ENCODE assay signal across 2 mouse cellular contexts in genomic region chr9:59673427-59673826, GRCm38 (mm10).
TF ChIP-seq lines count a peak whose summit lies in the region.

No protein-coding gene starts in this region.

TF ChIP-seq in MEL, 35 proteins besides CTCF, POLR2A, EP300 and RAD21:
- no peak for TF ChIP-seq CHD2 (IDR thresholded peaks at IDR 0.05; ENCODE audit: low read length)
- no peak for TF ChIP-seq ZNF384 (IDR thresholded peaks at IDR 0.05; ENCODE audit: low read depth, low read length)
- TF ChIP-seq MYC (IDR thresholded peaks at IDR 0.05; ENCODE audit: low read depth, low read length), result no peak
- TF ChIP-seq ZC3H11A (IDR thresholded peaks at IDR 0.05; ENCODE audit: low read depth, low read length), result no peak
- TF ChIP-seq MAZ (IDR thresholded peaks at IDR 0.05; ENCODE audit: low read depth, low read length), result no peak
- no peak for TF ChIP-seq E2F4 (IDR thresholded peaks at IDR 0.05; ENCODE audit: borderline replicate concordance, low read depth, low read length)
- TF ChIP-seq ZMIZ1 (IDR thresholded peaks at IDR 0.05; ENCODE audit: low read depth, low read length), result no peak
- TF ChIP-seq MXI1 (IDR thresholded peaks at IDR 0.05; ENCODE audit: low read depth, low read length), result no peak
- TF ChIP-seq TCF12 (IDR thresholded peaks at IDR 0.05; ENCODE audit: low read depth, low read length), result no peak
- no peak for TF ChIP-seq MEF2A (IDR thresholded peaks at IDR 0.05; ENCODE audit: extremely low read depth, insufficient replicate concordance, low read depth, low read length, poor library complexity, severe bottlenecking)
- TF ChIP-seq SIN3A (IDR thresholded peaks at IDR 0.05; ENCODE audit: low read length), result no peak

TF ChIP-seq in myocyte, 11 proteins besides CTCF, POLR2A, EP300 and RAD21:
- TF ChIP-seq SRF (IDR thresholded peaks at IDR 0.05; ENCODE audit: control insufficient read depth, insufficient read length, low read depth) (no peak), POLR2AphosphoS2 (IDR thresholded peaks at IDR 0.05; ENCODE audit: insufficient read length, low read depth) (peak; percentile 25), E2F4 (IDR thresholded peaks at IDR 0.05; ENCODE audit: insufficient read depth) (no peak), MYOD1 (IDR thresholded peaks at IDR 0.05; ENCODE audit: control insufficient read depth in 1 of 3, insufficient read length in 2 of 3, low read depth in 2 of 3) (peak; percentile 27 to 91 (median 60)), MYOG (IDR thresholded peaks at IDR 0.05; ENCODE audit: control insufficient read depth in 1 of 3, insufficient read depth in 1 of 3, insufficient read length in 2 of 3, low read depth in 2 of 3) (peak in 2 of 3 experiments; percentile 56 to 73), CEBPB (IDR thresholded peaks at IDR 0.05; ENCODE audit: insufficient read depth, poor library complexity, severe bottlenecking) (no peak), TCF3 (IDR thresholded peaks at IDR 0.05; ENCODE audit: insufficient read length, low read depth) (no peak), USF1 (IDR thresholded peaks at IDR 0.05; ENCODE audit: low read depth) (no peak), TCF12 (IDR thresholded peaks at IDR 0.05; ENCODE audit: insufficient read depth, poor library complexity, severe bottlenecking) (no peak), REST (IDR thresholded peaks at IDR 0.05; ENCODE audit: insufficient read depth, insufficient read length) (no peak), MAX (IDR thresholded peaks at IDR 0.05; ENCODE audit: low read depth) (no peak)
TF ChIP-seq in myocyte: peak in this region for 3.
